Mouse (Mus musculus): ENCODE results near the gene Coro6. TPM values are rescaled to one million over a fixed set of nuclear protein-coding genes. Genes with fewer than 3 reads are reported as not detected.

The Coro6 gene
- polyA plus RNA-seq, 1 experiment from 2014 or later, result 0.05 TPM

- peaks cover 50% of the 10 kb centered on the region for H3K27me3 ChIP-seq
- peaks cover 28% of the 10 kb centered on the region for H3K36me3 ChIP-seq (ENCODE audit: poor library complexity, severe bottlenecking)
- H3K4me2 ChIP-seq, result peak overlapping the region; percentile 34; the same call in 1 of the 2 replicates
- ATAC-seq, result no peak; the same call in 1 of the 2 replicates
- no peak overlapping the region for H3K9ac ChIP-seq
- H3K27ac ChIP-seq, result no peak overlapping the region
- 10% methylated on average over 20 of the region's 20 CpGs for WGBS
- H3K9me3 ChIP-seq (replicated peaks), result no peaks in the 10 kb centered on the region
- no peak overlapping the region for H3K4me3 ChIP-seq
- peaks cover 8% of the 10 kb centered on the region for H3K4me1 ChIP-seq
These were observed 5.6 kb downstream of the Coro6 start for GRCm38 (mm10) chr11:77467784-77468183.

- H3K4me1 ChIP-seq, result peaks cover 6% of the 10 kb centered on the region
- no peak overlapping the region for H3K4me3 ChIP-seq
- no peak overlapping the region for H3K9ac ChIP-seq
- H3K27ac ChIP-seq, result no peak overlapping the region
- H3K9me3 ChIP-seq (replicated peaks), result no peaks in the 10 kb centered on the region
- WGBS, result 83% methylated on average over 9 of the region's 9 CpGs
- peaks cover 44% of the 10 kb centered on the region for H3K27me3 ChIP-seq
- no peak for ATAC-seq
- H3K4me2 ChIP-seq, result no peak overlapping the region
- H3K36me3 ChIP-seq (ENCODE audit: poor library complexity, severe bottlenecking), result peaks cover 35% of the 10 kb centered on the region
These were observed 6.2 kb downstream of the Coro6 start for GRCm38 (mm10) chr11:77468397-77468796.

GRCm38 (mm10) chr11:77471407-77471806 is 9.2 kb downstream of the Coro6 start:
- Histone ChIP-seq H3K27me3 (peaks cover 16% of the 10 kb centered on the region), H3K4me1 (peaks cover 6% of the 10 kb centered on the region), H3K4me3 (no peak overlapping the region), H3K27ac (no peak overlapping the region), H3K9me3 (replicated peaks) (no peaks in the 10 kb centered on the region), H3K36me3 (ENCODE audit: poor library complexity, severe bottlenecking) (peaks cover 60% of the 10 kb centered on the region), H3K4me2 (no peak overlapping the region), H3K9ac (no peak overlapping the region)
- 79% methylated on average over 29 of the region's 29 CpGs for WGBS
- ATAC-seq, result no peak

- no peak for ATAC-seq
- no peaks in the 10 kb centered on the region for H3K9me3 ChIP-seq (replicated peaks)
- H3K27ac ChIP-seq, result no peak overlapping the region
- peaks cover 2% of the 10 kb centered on the region for H3K27me3 ChIP-seq
- H3K36me3 ChIP-seq (ENCODE audit: poor library complexity, severe bottlenecking), result peaks cover 70% of the 10 kb centered on the region
- WGBS, result 92% methylated on average over 16 of the region's 16 CpGs
- no peak overlapping the region for H3K4me2 ChIP-seq
- H3K4me3 ChIP-seq, result no peak overlapping the region
- peaks cover 4% of the 10 kb centered on the region for H3K4me1 ChIP-seq
- H3K9ac ChIP-seq, result no peak overlapping the region
These were observed 10.6 kb downstream of the Coro6 start for GRCm38 (mm10) chr11:77472775-77473174.

- Histone ChIP-seq H3K36me3 (ENCODE audit: poor library complexity, severe bottlenecking) (peaks cover 57% of the 10 kb centered on the region), H3K9me3 (replicated peaks) (no peaks in the 10 kb centered on the region), H3K4me3 (no peak overlapping the region), H3K27ac (no peak overlapping the region), H3K4me2 (no peak overlapping the region), H3K4me1 (peaks cover under 1% of the 10 kb centered on the region; the same call in 1 of the 2 replicates), H3K9ac (no peak overlapping the region), H3K27me3 (no peaks in the 10 kb centered on the region)
- WGBS, result 91% methylated on average over 14 of the region's 14 CpGs
- no peak for ATAC-seq
These were observed 14.0 kb downstream of the Coro6 start for GRCm38 (mm10) chr11:77476216-77476615.

- Histone ChIP-seq H3K9me3 (replicated peaks) (no peaks in the 10 kb centered on the region), H3K4me1 (peaks cover 7% of the 10 kb centered on the region; the same call in 1 of the 2 replicates), H3K27ac (no peak overlapping the region), H3K9ac (no peak overlapping the region), H3K4me2 (no peak overlapping the region), H3K36me3 (ENCODE audit: poor library complexity, severe bottlenecking) (peaks cover 50% of the 10 kb centered on the region), H3K4me3 (no peak overlapping the region), H3K27me3 (no peaks in the 10 kb centered on the region)
- ATAC-seq, result no peak
- WGBS, result 97% methylated on average over 6 of the region's 6 CpGs
These were observed 14.7 kb downstream of the Coro6 start for GRCm38 (mm10) chr11:77476895-77477294.

- no peak overlapping the region for H3K9ac ChIP-seq
- peaks cover 4% of the 10 kb centered on the region; the same call in 1 of the 2 replicates for H3K36me3 ChIP-seq (ENCODE audit: poor library complexity, severe bottlenecking)
- no peak overlapping the region for H3K4me3 ChIP-seq
- H3K4me2 ChIP-seq, result no peak overlapping the region
- no peak for ATAC-seq
- peaks cover 62% of the 10 kb centered on the region for H3K4me1 ChIP-seq
- WGBS, result 92% methylated on average over 3 of the region's 3 CpGs
- H3K27ac ChIP-seq, result no peak overlapping the region
- no peaks in the 10 kb centered on the region for H3K27me3 ChIP-seq
- H3K9me3 ChIP-seq (replicated peaks), result no peaks in the 10 kb centered on the region
These were observed 20.8 kb downstream of the Coro6 start for GRCm38 (mm10) chr11:77483043-77483442.

GRCm38 (mm10) chr11:77483510-77484255 is 21.5 kb downstream of the Coro6 start:
- no peak for ATAC-seq
- H3K27me3 ChIP-seq, result no peaks in the 10 kb centered on the region
- H3K9me3 ChIP-seq (replicated peaks), result no peaks in the 10 kb centered on the region
- WGBS, result 84% methylated on average over 11 of the region's 11 CpGs
- H3K4me1 ChIP-seq, result peaks cover 69% of the 10 kb centered on the region
- no peak overlapping the region for H3K4me3 ChIP-seq
- H3K4me2 ChIP-seq, result no peak overlapping the region
- H3K27ac ChIP-seq, result no peak overlapping the region
- peaks cover 4% of the 10 kb centered on the region; the same call in 1 of the 2 replicates for H3K36me3 ChIP-seq (ENCODE audit: poor library complexity, severe bottlenecking)
- H3K9ac ChIP-seq, result no peak overlapping the region; the same call in 1 of the 2 replicates

GRCm38 (mm10) chr11:77485229-77485628 is 23.0 kb downstream of the Coro6 start:
- Histone ChIP-seq H3K4me1 (peaks cover 76% of the 10 kb centered on the region), H3K9me3 (replicated peaks) (no peaks in the 10 kb centered on the region), H3K27ac (peak overlapping the region; percentile 85), H3K36me3 (ENCODE audit: poor library complexity, severe bottlenecking) (peaks cover 4% of the 10 kb centered on the region; the same call in 1 of the 2 replicates), H3K4me3 (peak overlapping the region; percentile 9), H3K27me3 (no peaks in the 10 kb centered on the region), H3K4me2 (peak overlapping the region; percentile 99), H3K9ac (peak overlapping the region; percentile 45)
- WGBS, result 30% methylated on average over 6 of the region's 6 CpGs
- no peak for ATAC-seq

GRCm38 (mm10) chr11:77486798-77487197 is 24.6 kb downstream of the Coro6 start:
- Histone ChIP-seq H3K4me3 (peak overlapping the region; percentile 96), H3K4me1 (peaks cover 85% of the 10 kb centered on the region), H3K27ac (peak overlapping the region; percentile 85), H3K9me3 (replicated peaks) (no peaks in the 10 kb centered on the region), H3K36me3 (ENCODE audit: poor library complexity, severe bottlenecking) (peaks cover 4% of the 10 kb centered on the region; the same call in 1 of the 2 replicates), H3K9ac (peak overlapping the region; percentile 98), H3K27me3 (no peaks in the 10 kb centered on the region), H3K4me2 (peak overlapping the region; percentile 99)
- peak; percentile 28; the same call in 1 of the 2 replicates for ATAC-seq
- 19% methylated on average over 5 of the region's 5 CpGs for WGBS

- H3K9me3 ChIP-seq (replicated peaks), result no peaks in the 10 kb centered on the region
- H3K4me2 ChIP-seq, result peak overlapping the region; percentile 99
- WGBS, result 1% methylated on average over 54 of the region's 55 CpGs
- H3K27me3 ChIP-seq, result no peaks in the 10 kb centered on the region
- peak overlapping the region; percentile 92 for H3K27ac ChIP-seq
- H3K36me3 ChIP-seq (ENCODE audit: poor library complexity, severe bottlenecking), result no peaks in the 10 kb centered on the region
- peaks cover 78% of the 10 kb centered on the region for H3K4me1 ChIP-seq
- peak overlapping the region; percentile 98 for H3K9ac ChIP-seq
- ATAC-seq, result no peak
- H3K4me3 ChIP-seq, result peak overlapping the region; percentile 96
These were observed 26.8 kb downstream of the Coro6 start for GRCm38 (mm10) chr11:77488771-77489581.

Measured in forebrain, embryonic 13.5 days (tissue).